Mouse (Mus musculus) ovary, postnatal 14 days (tissue): ENCODE measurements around the gene Bmpr1b.

ENCODE experiments used
- DNase-seq: peaks from one replicate; pipeline ENCODE4 v3.0.0; 2022; ENCODE audit warnings: low spot score

Gene Bmpr1b

GRCm38 (mm10) chr3:142113208-142113607 lies 56.0 kb downstream of the Bmpr1b start:
- DNase-seq = no peak

DNA sequence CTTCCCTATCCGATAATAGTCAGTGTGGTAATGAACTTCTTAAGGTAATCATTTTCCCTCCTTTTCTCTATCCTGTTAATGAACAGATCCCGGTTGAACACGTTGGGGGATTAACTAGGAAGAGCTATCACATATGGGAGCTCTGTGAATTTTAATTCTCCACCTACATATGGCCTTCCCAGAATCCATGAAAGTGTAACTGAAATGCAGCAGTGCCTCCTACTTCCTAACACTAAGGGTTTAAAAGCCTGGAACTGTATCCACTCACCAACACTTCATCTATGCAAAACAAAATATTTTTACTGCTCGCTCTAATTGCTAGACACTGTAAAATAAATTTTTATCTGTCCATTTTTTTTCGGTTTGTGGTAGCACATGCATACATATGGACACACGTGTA lies 63.0 kb downstream of the Bmpr1b start:
- no peak for DNase-seq

DNA sequence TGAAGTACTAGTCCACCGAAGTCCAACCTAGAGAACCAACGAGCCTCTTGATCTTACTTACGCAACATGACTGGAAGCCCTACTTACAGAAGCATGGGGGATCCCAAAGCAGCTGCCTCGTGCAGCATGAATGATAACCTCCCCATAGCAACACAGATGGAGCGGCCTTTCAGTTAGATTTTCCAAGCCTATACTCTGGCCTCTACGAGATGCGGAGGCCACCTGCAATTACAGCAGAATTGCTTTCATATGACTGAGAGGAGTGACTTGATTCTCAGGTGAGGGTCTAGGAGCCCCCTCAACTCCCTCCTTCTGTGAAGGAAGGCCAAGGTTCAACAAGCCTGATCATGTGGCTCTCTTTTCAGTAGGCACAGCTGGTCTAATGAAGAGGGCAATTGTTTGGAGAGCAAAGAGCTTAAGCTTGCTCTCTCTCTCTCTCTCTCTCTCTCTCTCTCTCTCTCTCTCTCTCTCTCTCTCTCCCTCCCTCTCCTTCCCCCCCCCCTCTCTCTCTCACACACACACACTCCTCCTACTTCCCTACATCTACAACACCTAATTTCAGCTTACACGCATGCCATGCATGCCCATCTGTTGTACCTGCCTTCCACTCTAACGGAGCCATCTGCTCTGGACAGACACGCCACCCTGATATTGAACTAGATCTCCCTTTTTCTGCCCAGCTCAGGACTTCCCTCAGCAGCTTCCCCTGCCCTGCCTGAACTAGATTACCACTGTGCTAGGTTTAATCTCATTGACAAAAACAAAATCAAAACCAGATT lies 65.0 kb downstream of the Bmpr1b start:
- no peak for DNase-seq

DNA sequence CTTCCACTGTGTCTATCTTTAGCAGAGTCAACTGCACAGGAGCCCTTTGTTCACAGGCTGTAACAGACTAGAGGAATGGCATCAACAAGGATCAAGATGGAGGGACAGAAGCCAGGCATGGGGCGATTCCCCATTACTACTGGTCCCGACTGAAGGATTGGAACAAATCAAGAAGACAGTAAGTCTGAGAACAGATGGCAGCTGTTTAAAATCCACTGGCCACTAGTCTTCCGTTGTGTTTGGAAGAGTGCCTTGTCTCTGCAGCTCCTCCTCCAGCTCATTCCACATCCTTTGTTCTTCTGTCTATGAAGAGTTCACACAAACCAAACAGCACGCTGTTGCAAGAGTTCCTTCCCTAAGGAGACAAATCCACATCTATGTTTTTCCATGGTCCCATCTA lies 65.6 kb downstream of the Bmpr1b start:
- no peak for DNase-seq

- no peak for DNase-seq
Measured at GRCm38 (mm10) chr3:142099151-142099550, 70.1 kb downstream of the Bmpr1b start.

- no peak for DNase-seq
Measured at GRCm38 (mm10) chr3:142094049-142094448, 75.2 kb downstream of the Bmpr1b start.

DNA sequence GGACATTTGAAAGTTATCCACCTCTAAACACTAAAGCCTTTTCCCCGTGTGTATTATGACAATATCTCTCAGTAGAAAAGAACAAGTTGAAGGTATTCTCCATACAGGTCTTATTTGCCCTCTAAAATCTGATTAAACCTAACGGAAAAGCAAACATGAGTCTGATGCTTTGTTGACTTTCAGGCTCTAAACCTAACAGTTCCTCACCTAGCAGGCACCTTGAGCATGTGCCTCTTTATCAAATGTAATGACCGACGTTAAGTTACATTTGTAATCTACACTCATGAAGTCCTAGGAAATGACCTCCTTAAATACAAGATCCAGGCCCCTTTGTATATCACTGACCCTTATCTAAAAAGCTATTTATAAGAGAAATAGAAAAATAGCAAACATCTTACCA lies 79.5 kb downstream of the Bmpr1b start:
- no peak for DNase-seq

DNA sequence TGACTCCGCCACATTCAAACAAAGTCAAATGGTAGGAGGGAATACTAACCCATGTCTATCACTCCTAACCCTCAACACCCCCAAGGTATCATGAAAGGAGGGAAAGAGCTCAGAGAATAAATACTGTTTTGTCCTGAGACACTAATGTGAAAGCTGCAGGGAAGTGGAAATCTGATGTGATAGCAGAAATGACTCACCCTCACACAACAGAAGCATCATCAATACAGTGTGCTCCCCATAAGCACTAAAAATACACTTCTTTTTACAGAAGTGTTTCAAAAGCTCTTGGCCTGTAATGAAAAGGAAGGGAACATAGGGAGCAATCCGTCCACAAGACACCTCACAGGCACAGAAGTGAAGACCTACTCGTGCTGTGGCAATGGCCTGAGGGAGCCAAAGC lies 83.3 kb downstream of the Bmpr1b start:
- DNase-seq = no peak

DNA sequence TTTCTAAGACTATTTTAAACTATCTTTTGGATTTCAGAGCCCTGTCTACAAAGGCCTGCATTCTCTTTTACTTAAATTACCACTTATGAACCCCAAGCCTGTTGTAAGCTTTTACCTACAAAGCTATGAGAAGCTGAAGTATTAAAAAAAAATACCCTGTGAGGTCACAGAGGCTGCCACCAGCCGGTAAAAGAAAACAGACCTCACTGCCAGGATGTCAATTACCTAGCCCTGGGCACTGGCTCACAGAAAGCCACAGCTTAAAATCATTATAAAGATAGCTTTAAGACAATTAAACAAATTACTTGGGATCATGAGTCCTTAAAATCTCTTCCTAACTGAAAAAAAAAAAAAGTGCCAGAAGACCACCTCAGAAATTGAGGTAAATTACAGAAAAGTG lies 85.1 kb downstream of the Bmpr1b start:
- DNase-seq = no peak

DNA sequence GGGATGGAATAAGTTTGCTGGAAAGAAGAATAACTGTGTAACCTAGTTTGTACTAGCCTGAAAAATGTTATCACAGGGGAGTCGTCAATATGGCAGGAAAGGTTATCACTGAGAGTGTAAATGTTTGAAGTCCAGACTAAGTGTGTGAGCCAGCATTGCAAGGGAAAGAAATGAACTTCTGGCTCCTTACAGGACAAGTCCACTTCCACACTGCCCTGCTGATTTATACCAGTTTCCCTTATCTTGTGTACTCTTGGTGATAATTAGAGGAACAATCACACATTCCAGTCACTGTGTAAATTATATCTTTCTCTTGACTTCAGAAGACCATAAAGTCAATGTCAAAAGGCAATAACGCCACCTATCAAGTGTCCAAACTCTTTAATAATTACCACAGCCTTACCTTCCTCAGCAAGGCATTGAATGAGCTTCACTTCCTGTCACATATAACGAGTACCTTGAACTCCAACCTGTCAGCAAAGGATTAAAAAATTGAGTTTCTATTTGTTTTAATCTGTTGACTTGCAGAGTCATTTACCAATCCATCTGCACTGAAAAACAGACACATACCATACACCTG lies 91.4 kb downstream of the Bmpr1b start:
- DNase-seq = no peak

DNA sequence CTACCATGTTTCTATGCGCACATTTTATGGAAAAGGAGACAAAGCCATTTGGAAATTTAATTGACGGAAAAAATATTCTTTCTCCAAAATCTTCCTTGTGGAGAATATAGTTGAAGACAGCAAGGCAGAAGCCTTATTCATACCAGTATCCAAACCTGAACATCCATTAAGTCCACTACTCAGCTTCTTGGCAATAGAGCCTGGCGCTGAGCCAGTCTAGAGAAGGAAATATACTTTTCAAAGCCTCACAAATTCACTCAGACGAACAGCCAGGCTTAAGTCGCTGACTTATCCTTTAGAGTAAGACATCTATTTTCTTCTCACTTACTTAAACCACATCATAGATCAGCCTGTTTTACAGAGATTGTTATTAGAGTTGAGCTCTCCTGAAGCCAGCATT lies 97.6 kb downstream of the Bmpr1b start:
- no peak for DNase-seq

- no peak for DNase-seq
Measured at GRCm38 (mm10) chr3:142066792-142067346, 102.4 kb downstream of the Bmpr1b start.

GRCm38 (mm10) chr3:142065111-142065510 lies 104.1 kb downstream of the Bmpr1b start:
- no peak for DNase-seq

- DNase-seq = no peak
Measured at GRCm38 (mm10) chr3:142063536-142064226, 105.5 kb downstream of the Bmpr1b start.

DNA sequence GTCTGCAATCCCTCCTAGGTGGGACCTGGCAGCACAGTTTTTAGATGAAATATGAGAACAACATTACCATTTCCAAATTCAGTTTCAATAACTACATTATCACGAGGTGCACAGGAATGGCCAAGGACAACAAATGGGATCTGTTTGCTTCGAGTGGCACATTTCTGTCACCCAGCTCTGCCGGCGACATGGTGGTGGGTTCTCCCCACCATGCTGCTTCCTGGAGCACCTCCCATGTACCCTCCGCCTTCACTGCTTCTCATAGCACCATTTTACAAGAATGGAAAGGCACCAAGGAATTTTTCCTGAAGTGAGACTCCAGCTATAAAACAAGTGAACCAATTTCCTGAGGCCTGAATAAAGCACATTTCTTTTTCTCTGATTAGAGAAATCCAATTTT lies 108.0 kb downstream of the Bmpr1b start:
- DNase-seq = no peak

- no peak for DNase-seq
Measured at GRCm38 (mm10) chr3:142059890-142060289, 109.3 kb downstream of the Bmpr1b start.

- DNase-seq = no peak
Measured at GRCm38 (mm10) chr3:142050681-142051080, 118.5 kb downstream of the Bmpr1b start.

GRCm38 (mm10) chr3:142049610-142050009 lies 119.6 kb downstream of the Bmpr1b start:
- DNase-seq = no peak

DNA sequence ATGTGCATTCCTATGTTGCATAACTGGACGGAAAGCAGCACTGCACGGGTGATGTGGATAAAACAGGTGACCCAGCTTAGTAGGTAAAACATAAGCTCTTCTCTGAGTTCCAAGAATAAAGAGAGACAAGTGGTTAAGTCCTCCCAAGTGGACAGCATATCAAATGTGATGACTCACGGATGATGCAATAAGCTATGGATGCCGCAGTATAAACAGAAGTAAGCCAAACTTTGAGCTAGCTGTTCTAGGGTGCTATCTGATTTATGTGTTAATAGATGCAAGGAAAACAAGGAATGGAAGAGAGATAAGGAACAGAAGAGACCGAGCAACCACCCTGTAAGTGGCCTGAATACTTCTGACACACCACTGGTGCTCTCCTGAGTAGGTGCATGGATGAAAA lies 120.1 kb downstream of the Bmpr1b start:
- DNase-seq = no peak

DNA sequence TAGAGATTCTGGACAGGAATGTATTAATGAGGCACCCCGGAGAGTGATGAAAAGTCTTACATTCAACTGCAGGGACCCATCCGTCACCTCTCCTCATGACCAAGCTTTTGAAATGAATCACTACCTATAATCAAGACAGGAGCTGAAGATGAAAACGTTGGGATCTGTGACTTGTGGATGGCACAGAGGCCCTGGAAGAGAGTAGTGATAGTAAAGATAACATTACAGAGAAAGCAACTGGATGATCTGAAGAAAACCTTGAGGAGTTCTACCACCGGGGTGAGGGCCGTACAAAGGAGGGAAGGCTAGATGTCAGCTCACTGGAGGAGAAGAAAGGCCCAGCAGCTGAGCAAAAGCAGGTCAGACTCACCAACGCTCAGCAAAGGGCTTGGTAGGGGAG lies 120.7 kb downstream of the Bmpr1b start:
- DNase-seq = no peak

DNA sequence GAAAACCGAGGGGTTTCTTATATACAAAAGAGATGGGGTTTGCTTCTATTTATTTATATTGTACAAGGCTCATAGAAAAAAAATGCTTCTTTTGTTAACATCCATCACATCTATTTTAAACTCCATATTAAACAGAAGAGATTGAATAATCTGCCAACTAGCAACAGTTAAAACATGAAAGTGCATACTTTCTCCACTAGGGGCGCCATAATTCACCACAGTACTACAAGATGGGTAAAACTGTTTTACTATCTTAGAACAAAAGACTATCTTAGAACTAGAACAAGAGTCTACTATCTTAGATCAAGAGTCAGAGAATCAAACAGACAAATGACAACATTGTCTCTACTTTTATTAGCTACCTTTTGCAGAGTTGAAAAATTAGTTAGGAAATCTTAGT lies 125.8 kb downstream of the Bmpr1b start:
- DNase-seq = no peak

- no peak for DNase-seq
Measured at GRCm38 (mm10) chr3:142043006-142043405, 126.2 kb downstream of the Bmpr1b start.

GRCm38 (mm10) chr3:142040345-142040744 lies 128.9 kb downstream of the Bmpr1b start:
- no peak for DNase-seq
